Mouse (Mus musculus) frontal cortex, adult 2 months (tissue): ENCODE measurements around the gene D630003M21Rik. TPM values are rescaled to one million over a fixed set of nuclear protein-coding genes. Genes with fewer than 3 reads are reported as not detected.

Source experiments
- DNase-seq, 2 experiments: peaks; one replicate each; pipeline ENCODE4 v3.0.0; 2022; ENCODE audit warnings: low spot score in 1 of 2; ENCODE audit errors: extremely low spot score in 1 of 2
- polyA plus RNA-seq: library from polyadenylated mRNA; depleted of rRNA; stranded (reverse); fragments of >200 nt; gene quantifications from 2 replicates; pipeline ENCODE4 v1.2.3, GENCODE M21; 2012

The D630003M21Rik gene
- polyA plus RNA-seq, 1 experiment, result 4.5 TPM

- no peak for DNase-seq
Observed at GRCm38 (mm10) chr2:158241126-158241738, 12.2 kb upstream of the D630003M21Rik start.

- DNase-seq, result no peak
Observed at GRCm38 (mm10) chr2:158238101-158238500, 9.1 kb upstream of the D630003M21Rik start.

- DNase-seq, result no peak
Observed at GRCm38 (mm10) chr2:158236698-158237097, 7.7 kb upstream of the D630003M21Rik start.

- no peak for DNase-seq
Observed at GRCm38 (mm10) chr2:158233106-158233505, 4.1 kb upstream of the D630003M21Rik start.

GRCm38 (mm10) chr2:158232414-158232813 is 3.4 kb upstream of the D630003M21Rik start:
- no peak for DNase-seq

- no peak for DNase-seq
Observed at GRCm38 (mm10) chr2:158231071-158231470, 2.0 kb upstream of the D630003M21Rik start.

- DNase-seq, result no peak
Observed at GRCm38 (mm10) chr2:158230617-158231016, 1.6 kb upstream of the D630003M21Rik start.

- no peak for DNase-seq
Observed at GRCm38 (mm10) chr2:158229503-158229892, 476 bp upstream of the D630003M21Rik start.

- no peak for DNase-seq
Observed at GRCm38 (mm10) chr2:158225301-158225700, 3.7 kb downstream of the D630003M21Rik start.

GRCm38 (mm10) chr2:158223497-158223896 is 5.5 kb downstream of the D630003M21Rik start:
- DNase-seq, result no peak

- no peak for DNase-seq
Observed at GRCm38 (mm10) chr2:158222664-158223063, 6.4 kb downstream of the D630003M21Rik start.

- DNase-seq, result no peak
Observed at GRCm38 (mm10) chr2:158221446-158222084, 7.5 kb downstream of the D630003M21Rik start.

- no peak for DNase-seq
Observed at GRCm38 (mm10) chr2:158219562-158219961, 9.5 kb downstream of the D630003M21Rik start.

GRCm38 (mm10) chr2:158216510-158216909 is 12.5 kb downstream of the D630003M21Rik start:
- DNase-seq, result no peak

GRCm38 (mm10) chr2:158215283-158216117 is 13.5 kb downstream of the D630003M21Rik start:
- DNase-seq, result no peak

GRCm38 (mm10) chr2:158211764-158212471 is 17.1 kb downstream of the D630003M21Rik start:
- no peak for DNase-seq

GRCm38 (mm10) chr2:158210958-158211357 is 18.1 kb downstream of the D630003M21Rik start:
- DNase-seq, result no peak

GRCm38 (mm10) chr2:158210503-158210902 is 18.5 kb downstream of the D630003M21Rik start:
- DNase-seq, result peak in 1 of 2 experiments; percentile 63

GRCm38 (mm10) chr2:158209776-158210175 is 19.2 kb downstream of the D630003M21Rik start:
- no peak for DNase-seq

- DNase-seq, result peak; percentile 24 to 87
Observed at GRCm38 (mm10) chr2:158207848-158208247, 21.2 kb downstream of the D630003M21Rik start.

- peak in 1 of 2 experiments; percentile 89 for DNase-seq
Observed at GRCm38 (mm10) chr2:158204114-158204513, 24.9 kb downstream of the D630003M21Rik start.
